Mouse (Mus musculus) thymus, adult 2 months (tissue): ENCODE results near the gene Flt4.

ENCODE experiments used
- CTCF ChIP-seq: fragments of 200-500 bp; IDR thresholded peaks from 2 replicates; pipeline ENCODE4 v1.5.1; 2012; ENCODE audit warnings: mild to moderate bottlenecking, control low read depth, low read length, moderate library complexity, borderline replicate concordance; ENCODE audit not compliant: control insufficient read depth, poor library complexity, insufficient read depth; ENCODE audit errors: extremely low read depth
- POLR2A ChIP-seq: fragments of 200-500 bp; IDR thresholded peaks from 2 replicates; pipeline ENCODE4 v1.6.1; 2012; ENCODE audit warnings: mild to moderate bottlenecking, low read length, control low read depth, moderate library complexity; ENCODE audit not compliant: control insufficient read depth, poor library complexity, insufficient read depth; ENCODE audit errors: extremely low read depth

DNA sequence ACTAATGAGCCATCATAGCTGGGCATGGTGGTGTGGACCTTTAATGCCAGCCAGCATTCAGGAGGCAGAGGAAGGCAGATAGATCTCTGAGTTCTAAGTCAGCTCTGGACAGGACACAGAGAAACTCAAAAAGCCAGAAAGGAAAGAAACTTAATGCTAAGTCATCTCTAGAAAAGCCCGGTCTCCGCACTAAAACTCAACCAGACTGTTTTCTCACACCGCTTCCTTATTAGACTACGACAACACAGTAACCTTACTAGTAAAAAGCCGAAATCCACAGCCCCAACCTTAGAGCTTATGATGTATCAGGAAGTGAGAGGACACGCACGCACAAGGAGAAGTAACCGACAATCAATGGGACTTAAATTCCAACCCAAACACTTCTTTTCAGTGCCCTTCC, 93.0 kb downstream of the Flt4 start:
- no peak for TF ChIP-seq CTCF
- no peak for TF ChIP-seq POLR2A
